Mouse (Mus musculus): ENCODE measurements around the gene Iqsec1. TPM values are rescaled to one million over a fixed set of nuclear protein-coding genes. Genes with fewer than 3 reads are reported as not detected.

Iqsec1 gene
- polyA plus RNA-seq, 1 experiment from 2014 or later: 8.7 TPM

DNA sequence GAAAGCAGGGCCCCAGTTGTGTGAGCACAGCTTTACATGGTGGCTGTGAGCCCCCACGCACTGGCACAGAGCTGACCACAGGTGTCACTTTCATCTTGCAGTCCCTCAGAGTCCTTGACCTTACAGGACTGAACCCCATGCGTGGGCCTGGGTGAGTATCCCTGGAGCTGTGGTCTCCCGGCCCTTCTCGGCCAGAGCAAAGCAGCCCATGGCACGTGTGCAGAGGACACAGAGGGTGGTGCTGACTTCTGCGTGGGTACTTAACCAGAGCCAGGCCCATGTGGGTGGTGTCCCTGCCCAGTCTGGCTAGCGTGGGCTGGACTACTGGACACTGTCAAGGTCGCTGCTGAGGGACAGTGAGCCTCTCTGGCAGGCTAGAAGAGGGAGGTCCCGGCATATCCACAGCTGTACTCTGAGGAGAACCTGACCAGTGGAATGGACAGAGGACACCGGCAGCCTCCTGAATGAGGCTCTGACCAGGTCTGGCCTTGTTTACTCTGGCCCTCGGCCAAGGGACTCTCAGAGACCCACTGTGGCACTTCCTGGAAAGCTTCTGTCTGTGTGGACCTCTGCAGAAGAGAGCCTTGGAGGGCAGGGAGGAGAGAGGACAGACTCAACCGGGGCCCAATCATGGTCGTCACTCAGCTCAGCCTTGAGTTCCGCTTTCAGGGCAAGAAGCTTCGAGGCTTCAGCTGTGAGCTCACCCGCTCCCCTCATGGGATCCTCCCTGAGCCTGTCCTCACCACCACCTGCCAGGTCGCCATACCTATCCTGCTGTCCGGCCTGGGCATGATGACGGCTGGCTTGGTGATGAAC, 369.5 kb downstream of the Iqsec1 start:
- Histone ChIP-seq H3K4me1 (replicated peaks) (peaks cover 13% of the 10 kb centered on the region), H3K27me3 (replicated peaks) (no peaks in the 10 kb centered on the region), H3K36me3 (no peaks in the 10 kb centered on the region), H3K9ac (no peak overlapping the region), H3K4me3 (replicated peaks) (no peak overlapping the region), H3K9me3 (no peaks in the 10 kb centered on the region), H3K27ac (no peak overlapping the region), H3K4me2 (replicated peaks) (no peak overlapping the region)
- ATAC-seq: no peak
- 68% methylated on average over 19 of the region's 19 CpGs for WGBS

DNA sequence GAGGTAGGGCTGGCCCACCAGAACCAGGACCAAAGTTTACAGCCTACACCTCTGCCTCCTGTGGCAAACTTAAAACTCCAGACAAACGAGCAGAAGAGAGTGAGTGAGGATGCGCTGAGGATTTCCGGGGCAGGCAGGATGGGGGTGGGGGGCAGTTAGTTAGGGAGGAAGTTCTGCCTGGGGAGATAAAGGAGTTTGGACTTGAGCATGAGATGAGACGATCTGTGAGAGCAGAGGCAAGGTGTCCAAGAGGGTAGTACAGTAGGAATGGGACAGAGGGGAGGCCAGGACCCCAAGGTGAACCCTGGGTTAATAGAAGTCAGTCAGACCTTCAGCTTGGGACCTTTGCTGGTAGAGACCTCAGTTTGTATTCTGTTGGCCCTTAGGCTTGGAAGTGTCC, 370.2 kb downstream of the Iqsec1 start:
- no peaks in the 10 kb centered on the region for H3K27me3 ChIP-seq (replicated peaks)
- no peak for ATAC-seq
- no peak overlapping the region for H3K27ac ChIP-seq
- no peaks in the 10 kb centered on the region for H3K36me3 ChIP-seq
- 75% methylated on average over 4 of the region's 4 CpGs for WGBS
- no peaks in the 10 kb centered on the region for H3K9me3 ChIP-seq
- H3K4me2 ChIP-seq (replicated peaks): no peak overlapping the region
- H3K4me3 ChIP-seq (replicated peaks): no peak overlapping the region
- no peak overlapping the region for H3K9ac ChIP-seq
- H3K4me1 ChIP-seq (replicated peaks): peaks cover 13% of the 10 kb centered on the region

DNA sequence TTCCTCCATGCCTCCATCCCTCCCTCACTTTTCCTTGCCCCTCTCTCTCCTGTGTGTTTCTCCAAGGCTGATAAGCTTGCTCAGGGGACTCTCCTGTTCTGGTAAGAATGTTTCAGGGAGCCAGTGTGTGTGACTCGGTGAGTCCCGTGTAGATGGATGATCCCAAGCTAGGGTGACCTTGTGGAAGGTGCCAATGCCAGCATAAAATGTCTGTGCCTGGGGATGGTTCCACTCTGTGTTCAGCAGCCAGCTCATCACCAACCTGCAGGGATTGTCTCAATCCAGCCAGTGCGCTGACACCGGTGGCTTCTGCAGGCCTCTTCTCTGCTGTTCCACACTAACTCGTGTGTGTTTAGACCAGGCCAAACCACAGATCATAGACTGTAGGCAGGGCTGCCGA, 372.0 kb downstream of the Iqsec1 start:
- no peak overlapping the region for H3K9ac ChIP-seq
- H3K4me1 ChIP-seq (replicated peaks): peaks cover 4% of the 10 kb centered on the region; the same call in 1 of the 2 replicates
- WGBS: 82% methylated on average over 6 of the region's 6 CpGs
- no peaks in the 10 kb centered on the region for H3K36me3 ChIP-seq
- H3K4me2 ChIP-seq (replicated peaks): no peak overlapping the region
- H3K4me3 ChIP-seq (replicated peaks): no peak overlapping the region
- H3K27ac ChIP-seq: no peak overlapping the region
- no peaks in the 10 kb centered on the region for H3K27me3 ChIP-seq (replicated peaks)
- no peaks in the 10 kb centered on the region for H3K9me3 ChIP-seq
- no peak for ATAC-seq

DNA sequence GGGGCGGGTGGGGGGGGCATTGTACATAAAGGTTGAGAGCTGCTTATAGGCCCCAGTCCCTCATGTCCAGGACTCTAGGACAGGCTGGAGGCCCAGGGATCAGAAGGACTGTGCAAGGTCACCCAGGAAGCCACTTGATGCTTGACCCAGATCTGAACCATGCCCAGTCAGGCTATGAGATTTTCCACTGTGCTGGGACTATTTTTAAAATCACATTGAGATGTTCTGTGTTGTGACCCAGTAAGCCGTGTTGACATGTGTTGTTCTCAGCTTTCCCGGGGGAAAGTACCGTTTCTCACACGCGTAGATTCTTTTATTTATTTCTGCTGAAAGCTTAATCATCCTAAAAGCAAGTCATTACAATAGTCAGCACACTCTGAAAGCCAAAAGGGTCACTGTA, 372.5 kb downstream of the Iqsec1 start:
- Histone ChIP-seq H3K9ac (no peak overlapping the region), H3K4me2 (replicated peaks) (no peak overlapping the region), H3K27me3 (replicated peaks) (no peaks in the 10 kb centered on the region), H3K27ac (no peak overlapping the region), H3K36me3 (no peaks in the 10 kb centered on the region), H3K4me1 (replicated peaks) (no peaks in the 10 kb centered on the region), H3K4me3 (replicated peaks) (no peak overlapping the region), H3K9me3 (no peaks in the 10 kb centered on the region)
- 82% methylated on average over 6 of the region's 6 CpGs for WGBS
- ATAC-seq: no peak

DNA sequence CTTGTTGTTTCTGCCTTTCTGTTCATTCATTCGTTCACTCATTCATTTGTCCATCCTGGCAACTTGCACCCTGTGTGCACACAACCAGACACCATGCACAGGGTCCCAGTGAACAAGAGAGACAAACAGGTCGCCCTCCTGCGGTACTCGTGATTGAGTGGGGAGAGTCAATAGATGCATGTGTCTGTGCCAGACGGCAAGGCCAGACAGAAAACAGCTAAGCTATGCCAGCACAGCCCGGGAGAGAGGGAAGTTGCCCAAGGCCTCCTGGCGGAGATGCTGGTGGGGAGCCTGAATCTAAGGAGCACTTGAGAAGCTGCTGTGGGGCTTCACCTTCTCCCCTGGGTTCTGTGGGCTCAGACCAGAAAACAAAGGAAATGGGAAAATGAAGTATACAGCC, 373.1 kb downstream of the Iqsec1 start:
- 80% methylated on average over 7 of the region's 7 CpGs for WGBS
- H3K4me1 ChIP-seq (replicated peaks): no peaks in the 10 kb centered on the region
- no peak overlapping the region for H3K4me3 ChIP-seq (replicated peaks)
- H3K36me3 ChIP-seq: no peaks in the 10 kb centered on the region
- H3K9ac ChIP-seq: no peak overlapping the region
- H3K9me3 ChIP-seq: no peaks in the 10 kb centered on the region
- H3K4me2 ChIP-seq (replicated peaks): no peak overlapping the region
- no peaks in the 10 kb centered on the region for H3K27me3 ChIP-seq (replicated peaks)
- no peak overlapping the region for H3K27ac ChIP-seq
- ATAC-seq: no peak

DNA sequence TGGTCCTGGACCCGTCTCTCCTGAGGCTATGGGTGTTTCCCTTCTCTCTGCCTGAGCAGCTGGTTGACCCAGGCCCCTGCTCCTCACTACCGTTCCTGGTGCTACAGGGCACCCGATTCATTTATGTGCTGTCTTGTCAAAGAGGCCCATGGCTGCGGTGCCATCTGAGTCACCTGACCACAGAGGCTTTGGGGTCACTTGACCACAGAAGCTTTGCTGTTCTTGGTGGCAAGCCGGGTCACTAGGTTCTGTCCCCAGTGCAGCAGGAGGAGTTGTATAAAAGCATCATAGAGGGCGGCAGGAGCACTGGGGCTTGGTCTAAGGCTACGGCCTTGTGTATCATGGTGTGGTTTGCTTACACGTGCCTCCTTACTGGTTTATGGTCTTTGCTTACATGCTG, 375.2 kb downstream of the Iqsec1 start:
- Histone ChIP-seq H3K27me3 (replicated peaks) (no peaks in the 10 kb centered on the region), H3K4me1 (replicated peaks) (no peaks in the 10 kb centered on the region), H3K4me2 (replicated peaks) (no peak overlapping the region), H3K9ac (no peak overlapping the region), H3K36me3 (no peaks in the 10 kb centered on the region), H3K4me3 (replicated peaks) (no peak overlapping the region), H3K9me3 (no peaks in the 10 kb centered on the region), H3K27ac (no peak overlapping the region)
- WGBS: 79% methylated on average over 8 of the region's 8 CpGs
- no peak for ATAC-seq

DNA sequence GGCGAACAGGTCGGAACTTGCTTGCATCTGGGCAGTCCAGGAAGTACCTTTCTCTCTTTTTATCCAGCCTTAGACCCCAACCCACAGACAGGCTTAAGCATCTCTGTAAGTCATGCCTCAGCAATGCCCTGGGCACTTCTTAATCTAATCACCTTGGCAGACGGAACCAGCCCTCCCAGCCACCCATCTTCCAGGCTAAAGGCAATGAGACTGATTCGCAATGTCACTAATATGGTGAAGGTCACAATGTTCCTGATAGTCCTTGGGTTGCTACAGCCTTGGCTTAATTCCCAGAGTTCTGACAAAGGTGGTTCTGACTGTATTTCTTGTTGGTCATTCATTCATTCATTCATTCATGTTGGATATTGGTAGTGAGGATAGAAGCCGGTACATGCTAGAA, 378.2 kb downstream of the Iqsec1 start:
- Histone ChIP-seq H3K27ac (no peak overlapping the region), H3K4me1 (replicated peaks) (0 out of 2 replicates have a peak, but pooled peaks cover 5% of the 10 kb centered on the region), H3K4me2 (replicated peaks) (no peak overlapping the region), H3K9me3 (no peaks in the 10 kb centered on the region), H3K4me3 (replicated peaks) (no peak overlapping the region), H3K36me3 (no peaks in the 10 kb centered on the region), H3K9ac (no peak overlapping the region), H3K27me3 (replicated peaks) (0 out of 2 replicates have a peak, but pooled peaks cover 2% of the 10 kb centered on the region)
- no peak for ATAC-seq
- WGBS: 88% methylated on average over 5 of the region's 5 CpGs

DNA sequence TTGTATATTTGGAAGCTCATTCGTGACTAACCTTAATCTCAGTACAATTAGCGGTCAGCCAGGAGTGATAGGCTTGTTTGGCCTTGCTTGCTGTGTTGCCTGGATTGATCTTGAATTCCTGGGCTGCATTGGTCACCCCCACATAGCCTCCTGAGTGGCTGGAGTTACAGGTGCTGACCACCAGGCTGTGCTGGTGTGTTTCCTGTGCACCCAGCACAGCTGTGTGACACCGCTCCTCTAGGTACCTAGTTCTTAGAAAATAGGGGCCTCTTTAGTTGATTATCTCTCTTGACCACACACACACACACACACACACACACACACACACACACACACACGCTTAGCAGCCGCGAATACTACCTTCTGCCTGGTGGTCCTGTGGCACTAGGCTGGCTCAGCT, 380.3 kb downstream of the Iqsec1 start:
- ATAC-seq: no peak
- H3K4me2 ChIP-seq (replicated peaks): no peak overlapping the region
- H3K36me3 ChIP-seq: no peaks in the 10 kb centered on the region
- H3K4me1 ChIP-seq (replicated peaks): peaks cover 5% of the 10 kb centered on the region; the same call in 1 of the 2 replicates
- no peak overlapping the region for H3K27ac ChIP-seq
- H3K27me3 ChIP-seq (replicated peaks): 0 out of 2 replicates have a peak, but pooled peaks cover 2% of the 10 kb centered on the region
- H3K9ac ChIP-seq: no peak overlapping the region
- no peak overlapping the region for H3K4me3 ChIP-seq (replicated peaks)
- no peaks in the 10 kb centered on the region for H3K9me3 ChIP-seq
- WGBS: 63% methylated on average over 6 of the region's 6 CpGs

DNA sequence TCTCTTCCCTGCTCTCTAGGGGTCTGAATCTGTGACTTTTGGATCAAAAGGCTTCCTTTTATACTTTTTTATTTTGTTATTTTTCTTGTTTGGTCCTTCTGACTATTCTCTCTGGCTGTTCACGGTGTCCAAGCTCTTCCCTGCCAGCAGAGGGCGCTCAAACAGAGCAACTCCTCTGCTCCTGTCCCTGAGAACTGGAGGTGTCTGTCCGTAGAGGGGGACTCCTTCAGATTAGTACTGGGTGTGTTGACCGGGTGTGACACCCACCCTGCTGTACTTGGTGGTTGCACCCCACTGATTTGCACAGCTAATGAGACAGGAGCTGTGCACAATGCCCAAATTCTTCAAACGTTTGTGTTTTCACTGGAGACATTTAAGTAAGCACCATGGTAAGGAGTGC, 381.3 kb downstream of the Iqsec1 start:
- peaks cover 5% of the 10 kb centered on the region; the same call in 1 of the 2 replicates for H3K4me1 ChIP-seq (replicated peaks)
- H3K36me3 ChIP-seq: no peaks in the 10 kb centered on the region
- H3K9me3 ChIP-seq: no peaks in the 10 kb centered on the region
- 0 out of 2 replicates have a peak, but pooled peaks cover 2% of the 10 kb centered on the region for H3K27me3 ChIP-seq (replicated peaks)
- no peak overlapping the region for H3K4me3 ChIP-seq (replicated peaks)
- H3K9ac ChIP-seq: no peak overlapping the region
- WGBS: 14% methylated on average over 5 of the region's 5 CpGs
- no peak overlapping the region for H3K4me2 ChIP-seq (replicated peaks)
- no peak overlapping the region for H3K27ac ChIP-seq
- no peak for ATAC-seq

DNA sequence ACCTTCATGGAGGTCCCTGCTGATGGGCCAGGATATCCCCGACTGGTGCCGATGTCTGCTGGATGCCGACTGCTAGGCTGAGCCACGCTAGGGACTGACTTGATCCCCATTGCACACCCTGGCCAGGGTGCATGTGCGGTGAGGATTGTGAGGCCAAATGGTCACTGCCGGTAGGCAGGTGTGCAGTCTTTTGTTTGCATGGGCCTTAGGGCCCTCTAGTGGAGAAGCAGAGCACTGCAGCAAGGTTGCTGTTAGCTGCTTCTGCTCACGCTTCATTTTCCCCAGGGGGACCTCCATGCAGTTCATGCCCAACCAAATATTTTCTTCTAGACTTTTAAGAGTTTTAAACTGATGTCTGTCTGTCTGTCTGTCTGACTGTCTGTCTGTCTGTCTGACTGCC, 381.9 kb downstream of the Iqsec1 start:
- 31% methylated on average over 7 of the region's 7 CpGs for WGBS
- no peak overlapping the region for H3K4me3 ChIP-seq (replicated peaks)

More for the DNA sequence above, 381.9 kb downstream of the Iqsec1 start:
- H3K27me3 ChIP-seq (replicated peaks): 0 out of 2 replicates have a peak, but pooled peaks cover 2% of the 10 kb centered on the region
- H3K4me1 ChIP-seq (replicated peaks): peaks cover 5% of the 10 kb centered on the region; the same call in 1 of the 2 replicates
- H3K4me2 ChIP-seq (replicated peaks): no peak overlapping the region
- ATAC-seq: no peak
- no peak overlapping the region for H3K9ac ChIP-seq
- no peak overlapping the region for H3K27ac ChIP-seq
- no peaks in the 10 kb centered on the region for H3K36me3 ChIP-seq
- H3K9me3 ChIP-seq: no peaks in the 10 kb centered on the region

Other genes with a start within 250 kb of the Iqsec1 start
- 18.2 and 19.4 TPM in 2 replicates for gene Nup210, start 128.1 kb upstream of the Iqsec1 start, polyA plus RNA-seq (2015; fragmentation: Nextera tagmentation; extraction: Ambion mirVana)
- gene Hdac11, start 168.0 kb upstream of the Iqsec1 start, polyA plus RNA-seq (2015; fragmentation: Nextera tagmentation; extraction: Ambion mirVana): 8.7 and 10.4 TPM in 2 replicates
- 51.8 and 56.9 TPM in 2 replicates for gene Fbln2, start 223.8 kb upstream of the Iqsec1 start, polyA plus RNA-seq (2015; fragmentation: Nextera tagmentation; extraction: Ambion mirVana)